Mouse (Mus musculus) cortical plate, adult 2 months (tissue): ENCODE measurements around the gene Edil3. TPM values are rescaled to one million over a fixed set of nuclear protein-coding genes. Genes with fewer than 3 reads are reported as not detected.
A peak's percentile ranks its signal among the peaks of the same experiment; 100 is the strongest.

Experiments used
- H3K27ac ChIP-seq: fragments of 200-500 bp; 2 replicates; pipeline ENCODE4 v1.5.1; 2012; ENCODE audit warnings: low read length, control low read depth, inconsistent platforms; ENCODE audit not compliant: insufficient read depth
- H3K4me1 ChIP-seq: fragments of 200-500 bp; 2 replicates; pipeline ENCODE4 v1.6.1; 2011; ENCODE audit warnings: low read length; ENCODE audit not compliant: control insufficient read depth, insufficient read depth
- H3K4me3 ChIP-seq: fragments of 200-500 bp; 2 replicates; pipeline ENCODE4 v1.5.1; 2011; ENCODE audit warnings: mild to moderate bottlenecking, low read length, control low read depth; ENCODE audit not compliant: insufficient read depth
- CTCF ChIP-seq: fragments of 200-500 bp; IDR thresholded peaks from 2 replicates; pipeline ENCODE4 v1.5.1; 2011; ENCODE audit warnings: mild to moderate bottlenecking, control low read depth, low read length; ENCODE audit not compliant: insufficient read depth; ENCODE audit errors: extremely low read depth
- POLR2A ChIP-seq: fragments of 200-500 bp; IDR thresholded peaks from 2 replicates; pipeline ENCODE4 v1.6.1; 2011; ENCODE audit warnings: mild to moderate bottlenecking, low read length, control low read depth; ENCODE audit not compliant: insufficient read depth; ENCODE audit errors: extremely low read depth
- polyA plus RNA-seq: library from polyadenylated mRNA; depleted of rRNA; stranded (reverse); fragments of >200 nt; gene quantifications from 2 replicates; pipeline ENCODE4 v1.2.3, GENCODE M21; 2012

The Edil3 gene
- polyA plus RNA-seq, 1 experiment, result 62.2 TPM

DNA sequence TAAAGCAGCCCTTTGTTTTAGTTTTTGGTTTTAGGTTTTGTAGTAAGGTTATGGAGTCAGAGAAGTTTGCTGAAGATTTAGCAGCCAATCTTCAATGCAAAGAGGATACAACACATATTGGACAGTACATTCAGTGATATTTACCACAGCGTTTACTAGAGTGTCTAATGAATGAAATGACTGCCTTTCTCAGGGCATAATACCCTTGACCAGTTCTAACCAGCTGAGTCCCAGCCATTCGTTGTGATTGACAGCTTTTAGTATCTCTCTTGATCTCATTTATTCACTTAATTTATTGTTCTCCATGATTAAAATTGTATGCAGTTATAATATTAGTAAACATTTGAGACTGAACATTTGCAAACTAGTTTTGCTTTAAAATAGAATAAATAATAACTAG lies 375.7 kb downstream of the Edil3 start:
- H3K27ac ChIP-seq, result no peak overlapping the region
- TF ChIP-seq CTCF (no peak), POLR2A (no peak)
- H3K4me3 ChIP-seq, result no peak overlapping the region
- H3K4me1 ChIP-seq, result no peaks in the 10 kb centered on the region

GRCm38 (mm10) chr13:89199275-89199674 lies 378.0 kb downstream of the Edil3 start:
- TF ChIP-seq POLR2A (no peak), CTCF (no peak)
- Histone ChIP-seq H3K27ac (no peak overlapping the region), H3K4me1 (no peaks in the 10 kb centered on the region)

DNA sequence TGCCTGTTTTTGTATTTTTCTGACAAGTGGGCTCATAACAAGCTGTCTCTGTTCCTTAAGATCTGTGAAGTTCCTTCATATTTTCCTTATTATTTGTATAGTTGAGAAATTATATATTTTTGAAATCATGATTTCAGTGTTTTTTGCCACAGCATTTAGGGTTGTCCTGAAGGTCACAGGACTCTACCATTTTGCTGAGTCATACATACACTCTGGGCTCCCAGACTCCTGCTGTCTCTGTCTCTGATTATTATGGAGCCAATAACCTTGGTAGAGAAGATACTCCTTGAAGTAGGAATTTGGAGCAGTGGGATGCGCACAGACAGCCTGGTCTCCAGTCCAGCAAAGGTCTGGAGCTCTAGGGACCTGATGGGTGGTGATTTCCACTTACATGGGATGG lies 416.8 kb downstream of the Edil3 start:
- Histone ChIP-seq H3K4me1 (no peaks in the 10 kb centered on the region), H3K4me3 (no peak overlapping the region), H3K27ac (no peak overlapping the region)
- TF ChIP-seq POLR2A (no peak), CTCF (no peak)

More at GRCm38 (mm10) chr13:89199275-89199674, 378.0 kb downstream of the Edil3 start:
- no peak overlapping the region for H3K4me3 ChIP-seq

DNA sequence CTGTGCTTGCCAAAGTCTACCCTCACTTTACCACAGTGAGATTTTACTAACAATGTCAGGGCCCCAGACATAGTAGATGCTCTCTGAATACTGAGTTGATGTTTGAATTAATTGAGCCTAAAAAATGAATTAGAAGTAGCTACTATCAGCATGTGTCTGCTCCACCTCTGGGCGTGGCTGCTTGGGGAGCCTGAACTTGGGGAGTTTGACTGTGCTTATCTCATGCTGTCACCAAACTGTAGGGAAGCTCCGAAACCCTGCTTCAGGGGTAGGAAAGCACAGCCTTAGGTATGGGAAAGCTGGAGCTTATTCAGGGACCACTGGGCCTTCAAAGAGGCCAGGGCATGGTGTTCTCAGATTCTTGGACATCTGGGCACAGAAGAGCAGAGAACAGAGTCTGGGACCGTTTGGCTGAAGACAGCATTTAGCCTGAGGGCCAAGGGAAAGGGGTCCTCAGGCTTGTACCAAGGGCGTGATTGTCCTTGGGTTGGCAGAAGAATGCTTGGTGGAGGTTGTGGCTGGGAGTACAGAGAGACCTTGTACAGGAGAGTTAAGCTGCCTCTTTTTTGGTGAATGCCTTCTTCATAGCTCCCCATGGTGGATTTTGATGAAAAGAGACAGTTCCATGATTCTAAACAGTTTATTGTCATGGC lies 432.8 kb downstream of the Edil3 start:
- Histone ChIP-seq H3K4me3 (no peak overlapping the region), H3K27ac (no peak overlapping the region), H3K4me1 (no peaks in the 10 kb centered on the region)
- TF ChIP-seq CTCF (no peak), POLR2A (no peak)

GRCm38 (mm10) chr13:89256906-89257305 lies 435.6 kb downstream of the Edil3 start:
- H3K4me3 ChIP-seq, result no peak overlapping the region
- H3K27ac ChIP-seq, result no peak overlapping the region
- H3K4me1 ChIP-seq, result no peaks in the 10 kb centered on the region
- TF ChIP-seq POLR2A (no peak), CTCF (no peak)

DNA sequence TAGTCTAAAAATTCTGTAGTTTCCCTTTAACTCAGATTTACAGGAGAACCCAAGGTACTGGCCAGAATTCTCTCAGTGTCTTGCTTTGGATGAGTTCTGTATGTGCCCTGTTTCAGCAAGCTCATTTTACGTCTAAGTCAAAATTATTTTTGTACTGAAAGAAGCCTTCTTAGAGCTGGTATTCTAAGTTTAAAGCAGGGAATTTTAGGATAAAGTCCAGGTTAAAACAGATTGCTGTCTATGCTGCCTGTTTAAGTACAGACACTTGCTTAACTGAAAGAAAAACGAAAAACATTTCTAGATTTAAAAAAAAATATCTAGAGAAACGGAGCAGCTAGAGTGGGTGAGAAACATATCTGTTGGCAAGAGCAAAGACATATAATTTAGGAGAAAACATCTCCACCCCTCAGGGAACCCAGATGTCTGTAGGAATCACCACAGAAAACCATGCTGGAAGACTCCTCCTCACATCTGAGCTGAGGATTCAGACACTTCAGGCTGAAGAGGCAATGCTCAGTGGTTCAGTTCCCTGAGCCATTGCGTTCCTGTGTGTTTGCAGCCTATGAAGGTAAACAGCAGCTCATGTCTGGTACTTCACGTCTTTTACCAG lies 465.5 kb downstream of the Edil3 start:
- H3K4me1 ChIP-seq, result no peaks in the 10 kb centered on the region
- H3K4me3 ChIP-seq, result no peak overlapping the region
- H3K27ac ChIP-seq, result no peak overlapping the region
- TF ChIP-seq CTCF (no peak), POLR2A (no peak)

- Histone ChIP-seq H3K27ac (no peak overlapping the region), H3K4me3 (no peak overlapping the region), H3K4me1 (no peaks in the 10 kb centered on the region)
- TF ChIP-seq POLR2A (no peak), CTCF (no peak)
Measured at GRCm38 (mm10) chr13:89288201-89288600, 466.9 kb downstream of the Edil3 start.

GRCm38 (mm10) chr13:89321155-89321554 lies 499.9 kb downstream of the Edil3 start:
- H3K4me1 ChIP-seq, result no peaks in the 10 kb centered on the region
- no peak overlapping the region for H3K27ac ChIP-seq
- H3K4me3 ChIP-seq, result no peak overlapping the region
- TF ChIP-seq CTCF, result no peak
- no peak for TF ChIP-seq POLR2A

- no peaks in the 10 kb centered on the region for H3K4me1 ChIP-seq
- H3K27ac ChIP-seq, result no peak overlapping the region
- H3K4me3 ChIP-seq, result no peak overlapping the region
- TF ChIP-seq POLR2A, result no peak
Measured at GRCm38 (mm10) chr13:89324282-89324681, 503.0 kb downstream of the Edil3 start.

DNA sequence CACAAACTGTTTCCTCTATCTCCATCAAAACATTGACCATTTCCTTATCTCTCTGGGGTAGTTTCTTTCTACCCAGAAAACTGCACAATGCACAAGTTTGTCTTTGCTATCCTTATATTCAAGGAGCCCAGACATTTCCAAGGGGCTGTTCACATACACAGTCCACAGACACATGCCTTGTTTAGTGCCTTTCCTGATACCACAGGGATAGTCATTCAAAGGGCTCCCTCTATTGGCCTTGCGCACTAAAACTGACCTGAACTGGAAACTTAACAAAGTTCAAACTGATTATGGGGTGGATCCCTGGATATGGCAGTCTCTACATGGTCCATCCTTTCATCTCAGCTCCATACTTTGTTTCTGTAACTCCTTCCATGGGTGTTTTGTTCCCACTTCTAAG lies 513.2 kb downstream of the Edil3 start:
- TF ChIP-seq POLR2A (no peak), CTCF (peak; percentile 30; the same call in 1 of the 2 replicates)
- Histone ChIP-seq H3K4me1 (no peaks in the 10 kb centered on the region), H3K27ac (no peak overlapping the region), H3K4me3 (no peak overlapping the region)

- no peak for TF ChIP-seq POLR2A
- TF ChIP-seq CTCF, result no peak
- Histone ChIP-seq H3K4me1 (no peaks in the 10 kb centered on the region), H3K27ac (no peak overlapping the region), H3K4me3 (no peak overlapping the region)
Measured at GRCm38 (mm10) chr13:89335908-89336579, 514.8 kb downstream of the Edil3 start.
